Mouse (Mus musculus) ovary, adult 18-20 months (tissue): ENCODE measurements at regions not wholly inside any gene's neighbourhood (a gene's known extent, or its start where the extent isn't known, plus 50 kb on each side); places are given as distances from the start of the nearest gene placed in this dataset.

ENCODE experiments used
- DNase-seq: peaks from one replicate; pipeline ENCODE4 v3.0.0; 2022; ENCODE audit warnings: low spot score, mixed read lengths

DNA sequence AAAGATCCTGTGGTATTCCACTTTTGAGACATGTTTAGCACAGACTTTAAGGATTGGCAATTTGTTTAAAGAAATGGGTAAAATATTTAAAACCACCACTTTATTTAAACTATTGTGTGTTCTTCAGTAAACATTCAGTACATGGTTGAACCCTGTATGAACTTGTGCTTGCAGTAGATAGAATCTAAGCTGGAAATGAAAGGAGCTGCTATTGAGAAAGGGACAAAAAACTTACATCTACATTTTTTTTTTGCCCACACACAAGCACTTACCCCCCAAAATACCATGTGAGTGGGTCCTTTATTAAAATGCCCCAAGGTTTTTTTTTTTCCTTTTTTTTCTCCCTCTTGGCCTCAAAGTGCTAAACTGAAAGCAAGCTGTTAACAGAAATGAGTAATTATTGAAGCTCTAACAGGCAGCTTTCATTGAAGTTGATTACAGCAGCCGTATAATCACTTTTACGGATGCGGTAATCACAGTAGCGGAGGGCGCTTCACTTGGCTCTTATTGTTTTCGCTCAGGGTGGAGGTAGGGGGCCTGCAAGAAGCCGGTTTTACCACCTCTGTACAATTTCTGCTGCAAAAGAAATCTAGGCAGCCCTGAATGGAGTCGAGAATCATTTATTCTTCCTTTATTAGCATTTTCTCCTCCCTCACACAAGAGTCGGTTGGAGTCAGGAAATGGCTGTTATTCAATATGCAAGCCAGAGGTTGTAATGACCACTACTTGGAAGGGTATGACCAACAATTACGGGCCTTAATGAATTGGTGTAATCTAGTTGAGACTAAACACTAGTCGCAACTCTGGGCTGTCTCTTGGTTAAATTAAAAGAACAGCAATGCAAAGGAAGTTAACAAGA, 257.7 kb downstream of the Lmo4 start:
- no peak for DNase-seq

DNA sequence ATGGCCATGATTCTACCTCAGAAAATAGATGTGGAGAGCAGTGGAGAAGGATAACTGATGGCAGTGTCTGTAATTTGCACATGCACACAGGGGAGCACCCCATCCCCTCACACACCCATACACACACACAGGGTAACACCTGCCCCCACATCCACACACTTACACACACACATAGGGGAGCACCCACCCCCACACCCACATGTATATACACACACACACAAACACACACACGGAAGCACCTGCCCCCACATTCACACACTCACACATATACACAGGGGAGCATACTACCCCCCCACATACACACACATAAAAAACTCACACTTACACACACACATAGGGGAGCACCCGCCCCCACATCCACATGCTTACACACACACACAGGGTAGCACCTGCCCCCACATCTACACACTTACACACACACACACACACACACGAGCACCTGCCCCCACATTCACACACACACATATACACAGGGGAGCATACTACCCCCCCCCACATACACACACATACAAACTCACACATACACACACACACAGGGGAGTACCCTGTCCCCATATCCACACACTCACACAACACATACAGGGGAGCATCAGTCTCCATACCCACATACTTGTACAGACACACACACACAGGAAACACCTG, 265.8 kb downstream of the Lmo4 start:
- DNase-seq, result no peak

DNA sequence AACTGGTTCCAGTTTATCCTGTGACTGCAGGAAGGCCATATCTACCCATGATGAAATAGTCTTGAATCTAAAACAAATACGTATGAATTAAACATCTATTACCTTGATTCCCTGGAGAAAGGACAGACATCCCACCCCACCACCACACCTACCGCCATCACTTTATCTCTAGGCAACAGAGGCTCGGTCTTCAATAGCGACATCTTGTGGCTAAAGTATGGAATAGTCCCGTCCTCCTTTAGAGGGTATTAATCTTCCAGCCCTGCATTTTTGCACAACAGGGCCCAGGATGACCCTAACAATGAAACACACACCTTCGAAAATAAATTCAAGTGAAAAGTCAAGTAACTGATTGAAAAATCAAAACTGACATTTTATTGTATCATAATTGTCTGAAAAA, 279.7 kb downstream of the Lmo4 start:
- no peak for DNase-seq

DNA sequence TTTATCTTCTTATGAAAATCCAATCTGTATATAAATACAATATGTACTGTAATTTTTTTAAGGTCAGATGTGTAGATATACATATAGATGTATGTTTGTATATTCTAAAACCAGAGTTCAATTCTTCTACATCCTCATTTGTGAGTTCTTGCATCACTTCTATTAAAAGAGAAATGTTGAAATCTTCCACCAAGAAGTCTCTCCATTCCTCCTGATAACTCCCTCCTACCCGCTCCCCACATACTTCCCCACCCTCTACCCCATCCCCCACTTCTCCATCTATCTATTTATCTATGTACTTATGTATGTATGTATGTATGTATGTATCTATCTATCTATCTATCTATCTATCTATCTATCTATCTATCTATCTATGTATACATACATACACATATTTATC, 285.3 kb downstream of the Lmo4 start:
- no peak for DNase-seq

DNA sequence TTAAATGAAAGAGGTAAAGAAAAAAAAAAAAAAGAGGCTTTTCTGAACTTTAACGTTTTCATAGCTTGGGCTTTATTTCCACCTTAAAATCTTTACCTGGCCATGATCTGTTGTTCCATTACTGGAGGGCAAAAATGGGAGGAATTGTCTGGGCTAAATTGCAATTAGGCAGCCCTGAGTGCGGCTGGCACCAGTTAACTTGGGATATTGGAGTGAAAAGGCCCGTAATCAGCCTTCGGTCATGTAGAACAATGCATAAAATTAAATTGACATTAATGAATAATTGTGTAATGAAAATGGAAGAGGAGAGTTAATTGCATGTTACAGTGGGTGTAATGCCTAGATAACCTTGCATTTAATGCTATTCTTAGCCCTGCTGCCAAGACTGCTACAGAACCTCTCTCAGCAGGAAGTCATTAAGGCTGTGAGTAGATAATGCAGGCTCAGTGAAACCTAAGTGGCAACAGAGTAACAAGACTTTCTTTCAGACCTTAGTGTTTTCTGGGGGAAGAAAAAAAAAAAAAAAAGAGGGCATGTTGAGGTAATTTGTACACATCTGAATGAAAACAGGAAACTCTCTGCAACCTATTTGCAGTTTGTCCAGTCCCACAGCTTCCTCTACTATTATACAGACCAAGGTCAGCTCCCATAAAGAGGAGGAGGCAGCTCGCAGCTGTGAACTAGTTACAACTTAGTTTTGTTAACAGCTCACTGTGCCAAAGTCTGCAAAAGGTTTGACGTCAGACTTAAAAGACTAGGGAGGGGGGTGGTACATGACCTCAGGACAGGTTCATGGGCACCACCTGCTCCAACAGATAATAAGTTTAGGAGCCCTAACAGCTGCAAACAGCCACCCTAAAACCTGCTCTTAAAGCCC, 290.4 kb downstream of the Lmo4 start:
- no peak for DNase-seq

DNA sequence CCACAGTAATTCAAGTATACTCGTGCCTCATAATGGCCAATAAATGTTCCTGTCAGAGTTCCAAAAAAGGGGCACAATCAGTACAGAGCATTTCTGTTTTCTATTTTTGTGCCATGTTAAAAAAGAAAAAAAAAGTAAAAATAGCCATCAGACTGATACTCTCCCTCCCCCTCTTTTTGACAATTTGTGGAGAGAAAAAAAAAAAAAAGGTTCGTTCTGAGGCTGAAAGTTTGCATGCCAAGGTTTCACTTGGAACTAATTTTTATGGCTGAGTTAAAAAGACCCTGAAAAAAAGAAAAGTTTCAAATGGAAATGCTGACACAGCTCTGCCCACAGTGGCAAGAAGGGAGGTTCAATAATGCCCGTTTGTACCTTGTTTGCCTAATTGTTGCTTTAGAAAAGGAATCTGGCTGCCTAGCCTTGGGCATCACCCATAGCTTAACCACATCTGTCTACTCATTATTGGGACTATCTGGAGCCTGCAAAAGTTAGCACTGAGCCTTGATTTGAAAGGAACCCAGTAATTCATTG, 291.9 kb downstream of the Lmo4 start:
- DNase-seq, result no peak

DNA sequence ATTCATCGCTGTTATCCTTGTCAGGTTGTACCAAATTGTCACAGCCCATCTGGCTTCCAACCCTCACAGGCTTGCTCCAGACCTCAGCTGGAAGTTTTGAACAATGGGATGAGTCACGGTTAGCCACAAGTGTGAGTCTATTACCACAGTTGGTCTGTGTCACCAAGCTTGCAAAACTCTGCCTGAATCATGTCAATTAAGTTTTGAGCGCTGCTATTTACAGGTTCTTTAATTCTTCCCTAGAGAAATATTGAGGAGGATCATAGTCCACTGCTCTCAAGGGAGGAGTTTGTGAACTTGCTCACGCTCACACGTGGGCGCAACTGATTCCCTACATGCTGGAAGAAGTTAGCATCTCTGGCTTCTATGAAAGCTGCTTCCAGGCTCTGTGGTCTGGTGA, 292.6 kb downstream of the Lmo4 start:
- no peak for DNase-seq

DNA sequence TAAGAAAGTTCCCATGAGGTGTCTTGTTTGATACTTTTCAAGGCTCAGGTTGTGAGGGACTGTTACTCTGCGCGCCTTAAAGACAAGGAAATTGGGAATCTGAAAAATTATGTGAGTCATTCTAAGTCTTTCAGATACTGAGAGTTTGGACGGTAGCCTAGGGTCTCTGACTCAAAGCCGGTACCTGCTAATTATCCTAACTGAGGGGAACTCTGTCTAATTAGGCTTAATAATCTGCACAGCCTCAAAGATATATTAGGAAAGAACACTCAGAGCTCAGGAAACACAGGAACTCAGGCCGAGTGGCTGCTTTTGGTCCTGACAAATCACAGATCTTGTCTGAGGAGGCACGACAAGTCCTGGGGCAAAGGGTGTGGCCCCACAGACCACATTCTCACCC, 295.7 kb downstream of the Lmo4 start:
- no peak for DNase-seq

DNA sequence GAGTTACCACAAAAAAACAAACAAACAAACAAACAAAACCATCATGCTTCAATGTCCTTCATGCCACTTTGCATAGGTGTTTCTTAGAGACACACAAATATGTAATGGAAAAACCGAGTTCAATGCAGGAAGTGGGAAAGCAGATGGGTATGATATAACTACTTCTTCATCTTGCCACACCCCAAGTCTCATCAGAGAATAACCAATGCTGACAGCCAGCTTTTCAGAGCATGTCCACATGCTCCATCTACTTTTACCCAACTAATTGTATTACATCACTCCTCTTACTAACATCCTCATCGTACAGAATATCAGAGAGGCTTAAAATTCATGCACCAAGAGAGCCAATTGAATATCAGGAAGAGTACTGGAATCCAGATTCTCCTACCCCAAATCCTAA, 301.6 kb downstream of the Lmo4 start:
- no peak for DNase-seq

DNA sequence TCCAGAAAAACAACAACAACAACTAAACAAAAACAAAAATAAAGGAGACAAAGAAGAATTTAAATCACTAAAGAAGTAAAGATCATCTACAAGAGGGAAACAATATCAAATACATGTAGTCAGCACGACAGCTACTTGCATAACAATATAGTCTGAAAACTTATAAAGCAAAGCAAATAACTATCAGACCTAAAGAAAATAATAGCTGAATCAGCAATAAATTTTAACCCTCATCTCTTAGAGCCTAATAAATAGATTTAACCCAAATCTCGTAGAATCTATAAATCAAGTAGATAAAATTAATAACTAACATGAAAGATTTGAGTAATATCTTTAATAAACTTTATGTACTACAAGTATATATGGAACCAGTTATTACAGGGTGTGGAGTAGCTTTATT, 324.2 kb downstream of the Lmo4 start:
- no peak for DNase-seq

DNA sequence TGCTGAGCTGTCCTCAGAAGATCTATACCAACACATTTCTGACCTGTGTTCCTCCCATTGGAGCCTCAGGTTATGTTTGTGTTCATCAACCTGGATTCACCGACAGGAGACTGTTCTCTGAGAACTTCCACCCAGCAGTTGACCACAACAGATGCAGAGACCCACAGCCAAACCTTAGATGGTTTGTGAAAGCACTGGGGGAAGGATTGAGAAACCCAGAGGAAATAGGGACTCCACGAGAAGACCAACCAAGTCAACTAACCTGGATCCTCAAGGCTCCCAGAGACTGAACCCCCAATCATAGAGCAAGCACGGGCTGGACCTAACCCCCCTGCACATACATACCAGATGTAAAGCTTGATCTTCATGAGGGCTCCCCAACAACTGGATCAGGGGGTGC, 331.1 kb downstream of the Lmo4 start:
- DNase-seq, result no peak

DNA sequence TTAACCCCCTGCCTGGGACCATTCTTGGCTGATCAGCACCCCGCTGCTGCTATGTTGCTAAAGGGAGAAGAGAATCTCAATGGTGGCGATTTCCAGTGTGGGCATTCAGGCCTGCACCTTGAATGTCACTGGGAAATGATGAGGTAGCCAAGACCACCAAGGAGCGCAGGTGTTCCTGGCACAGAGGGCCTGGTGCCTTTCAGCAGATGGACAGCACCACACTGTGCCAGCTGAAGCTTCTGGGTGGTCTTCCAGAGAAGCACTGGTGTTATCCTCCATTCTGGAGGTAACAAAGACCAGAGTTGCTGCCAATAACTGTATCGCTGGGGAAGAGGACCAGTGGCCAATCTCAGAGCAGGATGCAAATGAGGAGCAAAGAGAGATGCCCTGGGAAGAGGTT, 338.5 kb downstream of the Lmo4 start:
- DNase-seq, result no peak

DNA sequence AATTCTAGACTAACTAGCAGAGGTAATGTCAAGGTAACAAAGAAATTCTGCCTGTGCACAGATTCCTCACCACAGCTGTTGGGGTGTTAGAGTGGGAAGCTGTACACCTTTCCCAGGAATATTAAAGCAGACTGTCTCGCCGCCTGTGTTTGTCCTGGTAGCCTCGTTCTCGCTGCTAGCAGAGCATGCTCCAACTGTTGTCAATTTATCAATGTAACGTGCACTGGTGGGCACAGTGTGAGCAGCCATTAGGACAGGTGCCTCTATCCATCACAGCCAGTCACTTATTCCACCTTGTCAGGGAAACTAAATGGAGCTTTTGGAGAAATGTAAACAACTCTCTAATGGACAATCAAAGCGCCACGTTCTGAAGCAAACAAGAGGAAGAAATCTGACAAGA, 339.4 kb downstream of the Lmo4 start:
- no peak for DNase-seq

DNA sequence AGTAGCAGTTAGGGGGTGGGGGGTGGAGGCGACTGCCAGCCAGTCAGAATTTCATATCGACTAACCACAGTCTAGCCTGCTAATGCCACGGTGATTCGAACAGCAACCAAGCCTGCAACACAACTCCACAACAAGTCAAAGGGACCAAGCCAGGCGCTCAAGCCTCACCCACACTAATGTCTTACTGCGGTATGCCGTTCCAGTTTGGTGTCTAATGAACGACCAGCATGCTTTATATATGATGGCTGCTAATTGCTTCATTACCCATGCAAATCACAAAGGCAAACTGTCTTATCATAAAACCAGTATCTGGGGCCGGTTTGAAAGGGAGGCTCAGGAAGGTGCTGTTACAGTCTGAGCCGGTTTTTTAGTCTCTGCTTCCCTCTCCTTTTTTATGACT, 340.5 kb downstream of the Lmo4 start:
- DNase-seq, result no peak

DNA sequence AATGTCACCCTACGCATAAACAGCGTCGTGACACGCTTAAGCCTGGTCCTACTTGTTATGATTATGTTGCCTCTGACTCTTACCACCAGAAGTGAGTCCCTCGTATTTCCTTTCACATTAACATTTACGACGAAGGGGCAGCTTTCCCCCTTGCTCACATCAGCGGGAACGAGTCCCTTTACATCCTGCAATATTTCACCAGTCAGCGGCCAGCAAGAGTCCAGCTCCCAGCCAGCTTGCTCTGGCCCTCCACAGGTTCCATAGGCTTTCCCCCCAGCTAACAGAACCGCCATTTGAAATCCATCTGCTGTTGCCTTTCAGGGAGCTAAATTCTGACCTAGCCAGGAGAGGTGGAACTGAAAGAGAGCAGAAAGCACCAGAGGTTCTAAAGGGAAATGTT, 342.5 kb downstream of the Lmo4 start:
- no peak for DNase-seq

DNA sequence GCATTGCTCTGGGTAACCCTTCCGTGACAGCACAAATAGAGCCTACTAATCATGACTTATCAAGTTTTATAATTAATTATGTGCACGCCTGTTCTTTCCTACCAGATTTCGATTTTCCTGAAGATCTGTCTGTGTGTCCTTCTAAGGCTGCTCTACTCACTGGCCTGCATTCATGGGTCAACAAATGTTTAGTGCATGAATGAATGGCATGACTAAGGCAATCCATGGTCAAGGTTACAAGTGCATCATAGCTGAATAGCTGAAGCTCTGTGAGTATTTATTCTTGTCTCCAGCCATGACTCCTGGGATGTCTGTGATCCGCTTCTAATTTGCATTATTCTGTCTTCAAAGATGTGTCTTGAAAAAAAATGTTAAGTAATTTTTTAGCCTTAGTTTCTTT, 343.2 kb downstream of the Lmo4 start:
- DNase-seq, result no peak

DNA sequence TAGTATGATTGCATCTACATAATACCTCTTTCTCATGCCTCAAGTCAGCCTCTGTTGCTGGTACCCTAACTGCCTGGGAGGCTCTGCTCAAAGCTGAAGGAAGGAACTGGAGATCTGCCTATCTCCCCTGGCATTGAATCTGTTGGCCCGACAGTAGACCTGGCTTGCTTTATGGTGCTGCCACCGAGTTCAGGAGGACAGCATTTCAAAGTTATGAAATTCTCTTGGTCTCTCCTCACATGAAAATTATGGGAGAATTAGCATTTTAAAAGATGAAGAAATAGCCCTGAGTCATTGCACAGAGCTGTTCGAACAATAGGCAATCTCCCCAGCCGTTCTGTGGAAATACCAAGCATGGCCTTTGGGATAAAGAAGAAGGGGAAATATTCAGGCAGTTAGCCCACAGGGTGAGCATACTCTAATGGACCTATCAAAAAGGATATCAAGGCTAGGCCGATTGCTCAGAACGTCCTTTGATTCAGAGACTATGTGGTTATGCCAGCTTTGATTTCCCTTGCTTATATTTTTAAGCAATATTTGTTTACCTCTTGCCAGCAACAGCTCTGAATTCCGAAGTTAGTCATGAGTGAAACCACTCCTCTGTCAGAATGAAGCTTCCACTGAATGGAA, 369.3 kb downstream of the Lmo4 start:
- no peak for DNase-seq

DNA sequence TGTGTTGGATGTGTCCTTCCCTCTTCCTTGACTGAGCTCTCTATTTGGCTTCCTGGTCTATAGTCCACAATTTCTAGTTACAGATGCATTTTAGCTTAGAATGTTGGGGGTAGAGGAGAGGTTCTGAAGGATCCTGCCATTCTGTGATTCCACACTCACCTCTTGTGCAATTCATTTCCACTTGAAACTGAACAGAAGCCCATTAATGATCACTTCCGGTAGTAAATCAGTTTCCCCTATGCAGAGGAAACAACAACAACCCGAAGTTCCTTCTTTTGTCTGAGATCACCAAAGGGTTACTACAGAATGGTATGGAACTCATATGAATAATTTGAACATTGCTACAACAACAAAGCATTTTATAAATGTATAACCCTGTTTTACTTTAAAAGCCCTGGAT, 370.3 kb downstream of the Lmo4 start:
- no peak for DNase-seq

DNA sequence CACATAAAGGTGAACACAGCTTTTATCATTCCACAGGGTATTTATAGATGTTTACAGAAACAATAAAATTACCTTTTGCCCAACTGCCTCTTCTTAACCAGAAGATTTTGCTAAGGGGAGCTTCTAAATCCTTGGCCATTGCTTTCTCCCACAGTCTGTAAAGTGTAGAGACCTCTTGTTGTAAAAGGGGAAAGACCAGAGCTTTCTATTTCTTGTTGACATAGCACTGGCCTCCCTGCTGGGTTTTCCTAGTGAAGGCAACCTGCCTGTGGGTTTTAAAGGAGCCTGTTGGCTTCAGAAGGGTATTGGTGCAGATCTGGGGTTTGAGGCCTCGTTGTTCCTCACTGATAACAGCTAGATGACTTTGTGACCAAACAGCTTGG, 381.6 kb downstream of the Lmo4 start:
- no peak for DNase-seq

DNA sequence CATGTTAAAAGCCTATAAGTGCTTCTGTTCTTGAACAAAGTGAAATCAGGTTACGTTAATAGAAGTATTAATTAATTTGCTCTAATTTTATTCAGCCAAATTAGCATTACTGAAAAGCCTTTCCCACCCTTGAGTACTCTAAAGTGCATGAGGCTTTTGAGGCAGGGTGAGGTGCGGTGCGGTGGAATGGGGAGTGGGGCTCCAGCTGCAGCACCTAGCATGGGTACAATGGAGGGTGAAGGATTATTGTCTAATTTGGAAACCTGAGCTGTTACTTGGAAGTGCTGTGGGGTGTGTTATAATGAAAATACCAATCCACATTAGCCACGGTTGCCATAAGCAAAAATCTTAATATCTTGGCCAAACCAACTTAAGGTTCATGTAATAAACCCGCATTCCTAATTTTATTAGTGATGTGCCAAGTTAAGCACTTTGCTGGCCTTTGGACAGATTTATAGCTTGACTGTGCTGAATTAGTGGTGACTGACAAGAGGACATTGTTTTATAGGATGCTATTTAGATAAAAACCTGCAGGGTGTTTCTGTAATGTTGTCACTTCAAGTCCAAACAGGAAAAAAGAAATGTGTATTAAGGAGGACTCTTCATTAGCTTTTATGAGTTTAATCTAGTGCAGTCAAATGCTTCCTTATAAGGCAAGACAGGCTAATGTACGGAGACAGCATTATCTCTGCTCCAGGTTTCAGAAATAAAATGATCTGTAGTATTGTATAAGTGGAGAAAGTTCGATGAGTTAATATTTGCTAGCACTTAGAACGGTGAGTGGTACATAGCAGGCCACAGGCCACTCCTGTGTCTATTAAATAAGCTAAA, 382.2 kb downstream of the Lmo4 start:
- no peak for DNase-seq

DNA sequence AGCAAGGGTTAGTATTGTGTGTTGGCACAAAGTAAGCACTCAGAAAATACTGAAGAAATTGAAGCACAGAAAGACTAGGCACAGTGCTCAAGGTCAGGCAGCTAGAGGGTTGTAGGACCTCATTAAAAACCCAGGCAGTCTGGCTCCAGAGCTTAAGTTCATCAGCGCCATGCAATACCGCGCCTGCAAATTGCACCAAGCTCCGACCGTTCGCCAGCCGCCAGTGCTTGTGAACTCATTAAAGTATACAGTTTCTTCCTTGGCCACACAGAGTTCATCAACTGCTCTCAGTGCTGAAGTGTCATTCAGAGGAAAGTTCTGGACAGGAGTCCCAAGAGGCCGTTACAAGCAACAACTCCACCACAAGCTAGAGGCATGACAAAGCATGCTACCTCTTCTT, 397.5 kb downstream of the Lmo4 start:
- DNase-seq, result no peak
